29 mouse cellular contexts compared by ENCODE assay signal in genomic region chr6:7134062-7134461, GRCm38 (mm10).
DNase-seq lines count a peak whose midpoint lies in the region; ATAC-seq and TF ChIP-seq lines count a peak whose summit lies in the region.
"Had no signal": no experiment of that assay in that cellular context is flagged by ENCODE, and none has a peak within 500 bp of the region (broad histone marks: within the 10 kb centered on the region; RNA-seq: fewer than 3 reads in every experiment).

No protein-coding gene starts in this region.

- no peaks in the 10 kb centered on the region for H3K27me3 ChIP-seq in hindbrain, embryonic 10.5 days (ENCODE audit: insufficient read depth, poor library complexity, severe bottlenecking)
- no peaks in the 10 kb centered on the region for H3K27me3 ChIP-seq in hindbrain, embryonic 11.5 days (ENCODE audit: control insufficient read depth, insufficient read depth, low read length)
- H3K27me3 ChIP-seq in embryonic facial prominence, embryonic 11.5 days (ENCODE audit: control insufficient read depth, insufficient read depth, low read length) = no peaks in the 10 kb centered on the region
- H3K27me3 ChIP-seq in limb, embryonic 10.5 days (ENCODE audit: low read depth, poor library complexity, severe bottlenecking) = no peaks in the 10 kb centered on the region
- H3K27me3 ChIP-seq in limb, embryonic 14.5 days (ENCODE audit: control insufficient read depth, insufficient read depth, low read length) = no peaks in the 10 kb centered on the region
- H3K27me3 ChIP-seq: embryonic facial prominence, embryonic 12.5 days; embryonic facial prominence, embryonic 15.5 days; heart, embryonic 13.5 days; hindbrain, embryonic 13.5 days had no signal

- no peaks in the 10 kb centered on the region for H3K36me3 ChIP-seq in hindbrain, embryonic 10.5 days
- H3K36me3 ChIP-seq in hindbrain, embryonic 11.5 days (ENCODE audit: control insufficient read depth, insufficient read depth, low read length) = no peaks in the 10 kb centered on the region
- H3K36me3 ChIP-seq in embryonic facial prominence, embryonic 11.5 days (replicated peaks; ENCODE audit: control insufficient read depth, insufficient read depth, low read depth, low read length) = no peaks in the 10 kb centered on the region
- no peaks in the 10 kb centered on the region for H3K36me3 ChIP-seq in limb, embryonic 10.5 days
- H3K36me3 ChIP-seq in limb, embryonic 14.5 days (ENCODE audit: control insufficient read depth, insufficient read depth, low read length) = no peaks in the 10 kb centered on the region
- H3K36me3 ChIP-seq: embryonic facial prominence, embryonic 12.5 days; embryonic facial prominence, embryonic 15.5 days; heart, embryonic 10.5 days; heart, embryonic 13.5 days; hindbrain, embryonic 13.5 days had no signal

- H3K9me3 ChIP-seq in hindbrain, embryonic 10.5 days = no peaks in the 10 kb centered on the region
- no peaks in the 10 kb centered on the region for H3K9me3 ChIP-seq in hindbrain, embryonic 11.5 days (ENCODE audit: control insufficient read depth, low read length)
- no peaks in the 10 kb centered on the region for H3K9me3 ChIP-seq in embryonic facial prominence, embryonic 11.5 days (replicated peaks; ENCODE audit: control insufficient read depth, low read length)
- H3K9me3 ChIP-seq in limb, embryonic 10.5 days (replicated peaks) = no peaks in the 10 kb centered on the region
- no peaks in the 10 kb centered on the region for H3K9me3 ChIP-seq in limb, embryonic 14.5 days (ENCODE audit: control insufficient read depth, low read length)
- H3K9me3 ChIP-seq: embryonic facial prominence, embryonic 12.5 days; embryonic facial prominence, embryonic 15.5 days; heart, embryonic 10.5 days; heart, embryonic 13.5 days; hindbrain, embryonic 13.5 days had no signal

- no peak for ATAC-seq in hindbrain, embryonic 11.5 days (ENCODE audit: low FRiP score)
- no peak for ATAC-seq in embryonic facial prominence, embryonic 11.5 days (replicated peaks; ENCODE audit: insufficient number of reproducible peaks, low FRiP score, low TSS enrichment, low read depth)
- no peak for ATAC-seq in limb, embryonic 14.5 days (ENCODE audit: low FRiP score, low read depth)
- ATAC-seq: forebrain, embryonic 14.5 days; forebrain, postnatal 0 days; hindbrain, embryonic 16.5 days; inflammation-experienced regulatory T-cells, adult 6 months; intestine, embryonic 16.5 days had no signal

- intact Hi-C loops in gastrocnemius, postnatal 36 days (cut with DNase I) = no loop called here

- H3K4me3 ChIP-seq in hindbrain, embryonic 10.5 days = no peak overlapping the region
- no peak overlapping the region for H3K4me3 ChIP-seq in hindbrain, embryonic 11.5 days (ENCODE audit: low read depth, low read length)
- no peak overlapping the region for H3K4me3 ChIP-seq in embryonic facial prominence, embryonic 11.5 days (ENCODE audit: low read depth, low read length)
- H3K4me3 ChIP-seq in limb, embryonic 10.5 days = no peak overlapping the region
- no peak overlapping the region for H3K4me3 ChIP-seq in limb, embryonic 14.5 days (replicated peaks; ENCODE audit: low read length)
- H3K4me3 ChIP-seq: embryonic facial prominence, embryonic 12.5 days; embryonic facial prominence, embryonic 15.5 days; heart, adult 2 months; heart, embryonic 10.5 days; heart, embryonic 13.5 days; hindbrain, embryonic 13.5 days had no signal

- peak; percentile 11 for DNase-seq in hindbrain, embryonic 10.5 days (ENCODE audit: low spot score)
- DNase-seq in hindbrain, embryonic 11.5 days (ENCODE audit: low spot score) = no peak
- peak; percentile 53 for DNase-seq in embryonic facial prominence, embryonic 11.5 days (ENCODE audit: low spot score)
- peak; percentile 40 for DNase-seq in limb, embryonic 10.5 days (ENCODE audit: low spot score)
- peak; percentile 11 for DNase-seq in limb, embryonic 14.5 days (ENCODE audit: low spot score)
- no peak for DNase-seq in cerebellum, adult 11-12 months
- no peak for DNase-seq in adrenal gland, postnatal 36 days
- no peak for DNase-seq in gastrocnemius, postnatal 36 days
- DNase-seq: adrenal gland, adult 8-10 months; adrenal gland, postnatal 25 days; B cell, adult 2 months; cerebellum, adult 2 months; cerebellum, adult 9-11 months; cerebellum, postnatal 25 days; forebrain, postnatal 0 days; gastrocnemius, postnatal 25 days; heart, adult 2 months; heart, postnatal 14 days; heart, postnatal 4 days; kidney, adult 18-20 months had no signal

- H3K9ac ChIP-seq in hindbrain, embryonic 11.5 days (ENCODE audit: low read depth, low read length) = no peak overlapping the region
- no peak overlapping the region for H3K9ac ChIP-seq in embryonic facial prominence, embryonic 11.5 days (replicated peaks; ENCODE audit: low read length)
- no peak overlapping the region for H3K9ac ChIP-seq in limb, embryonic 14.5 days (ENCODE audit: low read depth, low read length, severe bottlenecking)
- H3K9ac ChIP-seq: embryonic facial prominence, embryonic 12.5 days; embryonic facial prominence, embryonic 15.5 days; forebrain, postnatal 0 days; heart, embryonic 13.5 days; hindbrain, embryonic 13.5 days had no signal

- no peaks in the 10 kb centered on the region for H3K4me1 ChIP-seq in hindbrain, embryonic 10.5 days (replicated peaks)
- H3K4me1 ChIP-seq in hindbrain, embryonic 11.5 days (replicated peaks; ENCODE audit: control insufficient read depth, insufficient read depth, low read length) = no peaks in the 10 kb centered on the region
- no peaks in the 10 kb centered on the region for H3K4me1 ChIP-seq in embryonic facial prominence, embryonic 11.5 days (ENCODE audit: control insufficient read depth, insufficient read depth, low read length)
- H3K4me1 ChIP-seq in limb, embryonic 10.5 days = peaks cover 16% of the 10 kb centered on the region
- H3K4me1 ChIP-seq in limb, embryonic 14.5 days (ENCODE audit: control insufficient read depth, insufficient read depth, low read length) = peaks cover 16% of the 10 kb centered on the region
- H3K4me1 ChIP-seq: heart, embryonic 10.5 days; heart, embryonic 13.5 days; hindbrain, embryonic 13.5 days had no signal

- H3K4me2 ChIP-seq in hindbrain, embryonic 11.5 days (replicated peaks; ENCODE audit: low read depth, low read length) = no peak overlapping the region
- H3K4me2 ChIP-seq in embryonic facial prominence, embryonic 11.5 days (ENCODE audit: low read depth, low read length) = no peak overlapping the region
- no peak overlapping the region for H3K4me2 ChIP-seq in limb, embryonic 14.5 days (replicated peaks; ENCODE audit: low read depth, low read length, severe bottlenecking)
- H3K4me2 ChIP-seq: embryonic facial prominence, embryonic 12.5 days; embryonic facial prominence, embryonic 15.5 days; heart, embryonic 13.5 days; hindbrain, embryonic 13.5 days had no signal

- WGBS in hindbrain, embryonic 10.5 days = 73% methylated on average over 4 of the region's 4 CpGs
- WGBS in hindbrain, embryonic 11.5 days = 70% methylated on average over 4 of the region's 4 CpGs
- 40% methylated on average over 4 of the region's 4 CpGs for WGBS in embryonic facial prominence, embryonic 11.5 days
- WGBS in limb, embryonic 10.5 days = 45% methylated on average over 4 of the region's 4 CpGs
- 24% methylated on average over 4 of the region's 4 CpGs for WGBS in limb, embryonic 14.5 days

- TF ChIP-seq POLR2A in limb, embryonic 14.5 days (IDR thresholded peaks at IDR 0.05; ENCODE audit: borderline replicate concordance, extremely low read depth, insufficient read depth, insufficient read length) = no peak

- no peak overlapping the region for H3K27ac ChIP-seq in hindbrain, embryonic 10.5 days
- no peak overlapping the region for H3K27ac ChIP-seq in hindbrain, embryonic 11.5 days (ENCODE audit: low read depth, low read length)
- H3K27ac ChIP-seq in embryonic facial prominence, embryonic 11.5 days (replicated peaks; ENCODE audit: low read depth, low read length) = no peak overlapping the region
- H3K27ac ChIP-seq in limb, embryonic 10.5 days = peak overlapping the region; percentile 47; the same call in 1 of the 2 replicates
- H3K27ac ChIP-seq in limb, embryonic 14.5 days (replicated peaks; ENCODE audit: low read depth, low read length) = no peak overlapping the region
- H3K27ac ChIP-seq: embryonic facial prominence, embryonic 12.5 days; embryonic facial prominence, embryonic 15.5 days; heart, adult 2 months; heart, embryonic 10.5 days; heart, embryonic 13.5 days; hindbrain, embryonic 13.5 days had no signal

Comparison
In these comparisons a context has a peak if more than half of its experiments do, and no peak if none do; other contexts are left out.
1. DNase-seq: peak in hindbrain, embryonic 10.5 days (single experiment), embryonic facial prominence, embryonic 11.5 days (single experiment), limb, embryonic 10.5 days (single experiment) and limb, embryonic 14.5 days (single experiment); none in hindbrain, embryonic 11.5 days (single experiment), cerebellum, adult 11-12 months (single experiment), adrenal gland, postnatal 36 days (0 of 2) and gastrocnemius, postnatal 36 days (0 of 2).